Mouse (Mus musculus): ENCODE measurements at regions not wholly inside any gene's neighbourhood (a gene's known extent, or its start where the extent isn't known, plus 50 kb on each side); places are given as distances from the start of the nearest gene placed in this dataset.

- DNase-seq (ENCODE audit: low spot score) = no peak
These were observed 59.3 kb upstream of the Il12b start for GRCm38 (mm10) chr11:44340531-44340930.

GRCm38 (mm10) chr11:44348308-44348707, 51.6 kb upstream of the Il12b start:
- no peak for DNase-seq (ENCODE audit: low spot score)

DNA sequence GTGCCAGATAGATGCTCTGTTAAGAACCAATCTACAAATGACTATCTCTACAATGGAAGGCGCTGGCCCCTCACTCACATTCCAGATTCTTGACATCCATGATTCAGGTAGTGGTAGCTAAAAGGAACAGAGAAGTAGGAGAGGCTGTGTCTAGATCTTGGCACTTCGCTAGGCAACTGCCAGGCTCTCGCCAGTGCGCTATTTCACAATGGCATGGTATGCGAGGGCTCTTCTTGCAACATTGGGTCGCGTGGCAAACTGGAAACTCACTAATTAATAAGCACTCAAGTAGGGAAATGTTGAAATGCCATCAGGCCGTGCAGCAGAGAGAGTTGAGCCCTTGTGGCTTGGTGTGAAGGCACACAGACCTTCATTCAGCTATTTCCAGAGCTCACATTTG, 50.3 kb upstream of the Il12b start:
- no peak for DNase-seq (ENCODE audit: low spot score)
